Comparison of ENCODE assay signal across 8 mouse cellular contexts in genomic region chr1:42684345-42684744, GRCm38 (mm10). TPM values are rescaled to one million over a fixed set of nuclear protein-coding genes. Genes with fewer than 3 reads are reported as not detected.
DNase-seq lines count a peak whose midpoint lies in the region; ATAC-seq and TF ChIP-seq lines count a peak whose summit lies in the region.

No protein-coding gene starts in this region.

- 4% methylated on average over 27 of the region's 27 CpGs for WGBS in olfactory bulb, adult 2 months

- no peak for TF ChIP-seq CTCF in olfactory bulb, adult 2 months (IDR thresholded peaks at IDR 0.05; ENCODE audit: insufficient read depth, low read depth, low read length)
- TF ChIP-seq CTCF in gastrocnemius, adult 2 months (IDR thresholded peaks at IDR 0.05) = no peak

- no peak for TF ChIP-seq POLR2A in olfactory bulb, adult 2 months (IDR thresholded peaks at IDR 0.05; ENCODE audit: insufficient read depth, low read depth, low read length)

- H3K4me3 ChIP-seq in megakaryocyte, embryonic 14.5 days (replicated peaks) = peak overlapping the region; percentile 38
- peak overlapping the region; percentile 55 for H3K4me3 ChIP-seq in olfactory bulb, adult 2 months (ENCODE audit: insufficient read depth, low read depth, low read length)
- no peak overlapping the region for H3K4me3 ChIP-seq in gastrocnemius, adult 2 months

- DNase-seq in cerebellum, postnatal 14 days = peak; percentile 53 to 54
- DNase-seq in cerebellum, postnatal 36 days = no peak
- peak; percentile 47 to 55 for DNase-seq in layer of hippocampus, adult 8-10 months (ENCODE audit: low spot score in 2 of 2)
- DNase-seq in gastrocnemius, adult 2 months = no peak
- no peak for DNase-seq in thymus, adult 18-20 months

- H3K36me3 ChIP-seq in megakaryocyte, embryonic 14.5 days (replicated peaks; ENCODE audit: low read length) = no peaks in the 10 kb centered on the region

- peaks cover 6% of the 10 kb centered on the region; the same call in 1 of the 2 replicates for H3K9me3 ChIP-seq in megakaryocyte, embryonic 14.5 days

- ATAC-seq in megakaryocyte, adult 5-6 weeks (ENCODE audit: poor library complexity, severe bottlenecking) = no peak

- H3K4me1 ChIP-seq in megakaryocyte, embryonic 14.5 days = peaks cover 5% of the 10 kb centered on the region; the same call in 1 of the 2 replicates
- H3K4me1 ChIP-seq in olfactory bulb, adult 2 months (ENCODE audit: control insufficient read depth, insufficient read depth, low read length) = peaks cover 21% of the 10 kb centered on the region

- peak overlapping the region; percentile 6 for H3K27ac ChIP-seq in olfactory bulb, adult 2 months (ENCODE audit: insufficient read depth, low read depth, low read length)
- H3K27ac ChIP-seq in gastrocnemius, adult 2 months = no peak overlapping the region

- peaks cover 62% of the 10 kb centered on the region for H3K27me3 ChIP-seq in megakaryocyte, embryonic 14.5 days (replicated peaks)

- intact Hi-C loops in gastrocnemius, adult 2 months (cut with DNase I) = no loop called here

RNA-seq across cellular contexts. Expression of gene Pou3f3, which starts 11.2 kb away (rescaled TPM):
- polyA plus RNA-seq in megakaryocyte, embryonic 14.5 days (2012; ENCODE audit: insufficient read depth, low replicate concordance) = not detected in 2 replicates
- total RNA-seq in megakaryocyte, adult 5-6 weeks (2015) = not detected in 2 replicates
- total RNA-seq in megakaryocyte, adult 5-6 weeks (2017) = not detected in 2 replicates
- total RNA-seq in layer of hippocampus, adult 8-10 months (2022) = 10 to 100 TPM; 52.0 to 63.0 (median 56.3) TPM
- not detected in 2 replicates for polyA plus RNA-seq in olfactory bulb, adult 2 months (2012; ENCODE audit: insufficient read depth, insufficient read length, low replicate concordance, missing spikeins)
- not detected for total RNA-seq in gastrocnemius, adult 2 months (2021)

Comparison
In these comparisons a context has a peak if more than half of its experiments do, and no peak if none do; other contexts are left out.
1. DNase-seq: peak in cerebellum, postnatal 14 days (2 of 2) and layer of hippocampus, adult 8-10 months (2 of 2); none in cerebellum, postnatal 36 days (0 of 2), gastrocnemius, adult 2 months (single experiment) and thymus, adult 18-20 months (0 of 2).
2. RNA of gene Pou3f3, which starts 11.2 kb away (total RNA-seq): 52.0 to 63.0 TPM in layer of hippocampus, adult 8-10 months; not detected in megakaryocyte, adult 5-6 weeks and not detected in gastrocnemius, adult 2 months; every median in the first group is over 10 times any median in the second.